Mouse (Mus musculus) forebrain, embryonic 16.5 days (tissue): ENCODE data around the gene Med12l. TPM values are rescaled to one million over a fixed set of nuclear protein-coding genes. Genes with fewer than 3 reads are reported as not detected.

Experiments used
- ATAC-seq: fragments of 200-750 bp; cut with Nextera tagmentation; 2 replicates; pipeline ENCODE4 v1.8.0; 2017; ENCODE audit warnings: mild to moderate bottlenecking, moderate library complexity
- H3K27ac ChIP-seq: fragments of 300-500 bp; sonication (generic); 2 replicates; pipeline ENCODE4 v1.5.1; 2014; ENCODE audit warnings: low read length, control low read depth
- H3K27me3 ChIP-seq: fragments of 300-500 bp; sonication (generic); replicated peaks from 2 replicates; pipeline ENCODE4 v1.6.1; 2014; ENCODE audit warnings: low read length; ENCODE audit not compliant: control insufficient read depth, insufficient read depth
- H3K36me3 ChIP-seq: fragments of 300-500 bp; sonication (generic); 2 replicates; pipeline ENCODE4 v1.6.1; 2014; ENCODE audit not compliant: control insufficient read depth, insufficient read depth
- H3K4me1 ChIP-seq: fragments of 300-500 bp; sonication (generic); replicated peaks from 2 replicates; pipeline ENCODE4 v1.6.1; 2014; ENCODE audit warnings: low read length; ENCODE audit not compliant: control insufficient read depth, insufficient read depth
- H3K4me2 ChIP-seq: fragments of 300-500 bp; sonication (generic); 2 replicates; pipeline ENCODE4 v1.6.1; 2014; ENCODE audit warnings: mild to moderate bottlenecking, low read length, control low read depth
- H3K4me3 ChIP-seq: fragments of 300-500 bp; sonication (generic); replicated peaks from 2 replicates; pipeline ENCODE4 v1.5.1; 2014; ENCODE audit warnings: mild to moderate bottlenecking, low read length, control low read depth
- H3K9ac ChIP-seq: fragments of 300-500 bp; sonication (generic); replicated peaks from 2 replicates; pipeline ENCODE4 v1.6.1; 2014; ENCODE audit warnings: low read depth, low read length, control low read depth
- H3K9me3 ChIP-seq: fragments of 300-500 bp; sonication (generic); 2 replicates; pipeline ENCODE4 v1.6.1; 2016; ENCODE audit warnings: low read length; ENCODE audit not compliant: control insufficient read depth
- WGBS: fragments of 180-500 bp; shearing (Covaris S2); extraction: QIAGEN DNeasy Blood & Tissue Kit; methylation state at CpG from one replicate; pipeline ENCODE4 v1.1.7; 2014; 5-methylcytosine and 5-hydroxymethylcytosine counted together
- polyA plus RNA-seq: library from polyadenylated mRNA; unstranded; fragments of >200 nt; fragmentation: Nextera tagmentation; extraction: Ambion mirVana; gene quantifications from 2 replicates; pipeline ENCODE4 v1.2.1, GENCODE M21; 2015

The Med12l gene
- polyA plus RNA-seq, 1 experiment from 2014 or later = 4.3 TPM

DNA sequence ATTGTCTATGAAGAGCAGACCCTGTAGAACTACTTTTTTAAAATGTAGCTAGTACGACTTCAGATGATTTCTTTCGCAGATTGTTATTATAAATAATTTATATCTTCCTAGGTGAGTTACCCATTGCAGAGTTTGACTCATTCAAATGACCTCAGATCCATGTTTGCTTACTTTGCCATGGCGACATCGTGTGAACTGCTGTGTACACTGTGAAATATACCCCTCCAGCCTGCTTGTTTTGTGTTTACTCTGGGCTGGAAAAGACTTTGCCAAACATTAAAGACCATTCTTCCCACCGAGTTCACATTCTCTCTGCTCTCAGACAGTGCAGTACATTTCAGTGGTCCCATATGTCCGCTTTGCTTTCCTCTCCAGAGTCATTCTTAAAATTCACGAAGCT lies 310.5 kb downstream of the Med12l start:
- Histone ChIP-seq H3K27me3 (no peaks in the 10 kb centered on the region), H3K4me1 (no peaks in the 10 kb centered on the region), H3K9me3 (no peaks in the 10 kb centered on the region), H3K36me3 (no peaks in the 10 kb centered on the region), H3K27ac (no peak overlapping the region), H3K4me2 (no peak overlapping the region), H3K4me3 (no peak overlapping the region), H3K9ac (no peak overlapping the region)
- 84% methylated on average over 7 of the region's 7 CpGs for WGBS
- ATAC-seq = no peak

DNA sequence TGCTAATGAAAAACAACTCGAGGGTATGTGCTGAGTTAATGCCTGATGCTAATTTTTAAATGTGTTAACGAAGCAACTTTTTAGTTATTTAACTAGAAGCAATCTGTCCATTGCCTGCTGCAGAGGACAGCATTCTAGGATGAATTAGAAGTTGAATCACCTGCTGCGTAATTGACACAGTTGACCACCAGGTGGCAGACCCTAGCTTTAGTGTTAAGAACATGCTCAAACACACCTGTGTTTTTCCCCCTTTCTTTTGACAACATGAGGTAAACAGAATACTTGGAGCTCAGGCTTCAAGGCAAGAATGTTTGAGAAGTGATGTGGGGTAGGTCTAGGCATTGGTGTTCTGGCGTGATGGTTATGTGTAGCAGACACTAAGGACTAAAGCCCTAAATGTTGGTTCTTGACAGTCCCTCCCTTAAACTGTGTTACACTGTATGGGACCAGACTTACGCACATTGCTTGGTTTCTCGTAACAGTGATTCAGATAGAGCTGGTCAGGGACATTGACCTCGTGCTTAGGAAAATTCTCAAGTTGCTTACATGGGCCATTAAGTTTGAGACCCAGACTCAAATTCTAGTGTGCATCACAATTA lies 315.8 kb downstream of the Med12l start:
- Histone ChIP-seq H3K9ac (no peak overlapping the region), H3K36me3 (no peaks in the 10 kb centered on the region), H3K9me3 (no peaks in the 10 kb centered on the region), H3K4me2 (no peak overlapping the region), H3K27ac (no peak overlapping the region), H3K27me3 (no peaks in the 10 kb centered on the region), H3K4me1 (no peaks in the 10 kb centered on the region), H3K4me3 (no peak overlapping the region)
- 44% methylated on average over 7 of the region's 7 CpGs for WGBS
- peak; percentile 36; the same call in 1 of the 2 replicates for ATAC-seq

DNA sequence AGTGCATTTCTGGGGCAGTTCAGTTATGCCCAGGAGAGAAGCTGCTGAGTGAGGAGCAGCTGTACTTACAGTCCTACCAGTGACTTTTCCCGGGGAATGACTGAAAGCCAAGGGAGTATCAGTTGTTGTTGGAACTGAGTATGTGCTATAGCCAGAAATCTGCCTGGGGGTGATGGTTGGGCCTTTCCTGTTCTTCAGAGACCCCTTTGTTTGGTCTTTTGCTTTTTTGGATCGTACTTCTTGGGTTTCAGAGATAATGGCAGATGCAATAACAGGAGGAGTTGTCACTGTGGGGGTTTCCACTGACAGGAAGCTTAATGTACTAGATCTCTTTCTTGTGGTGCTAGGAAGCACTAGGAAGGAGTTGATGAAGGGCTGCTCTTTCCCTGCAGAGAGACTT lies 322.9 kb downstream of the Med12l start:
- no peak overlapping the region for H3K9ac ChIP-seq
- no peaks in the 10 kb centered on the region for H3K36me3 ChIP-seq
- no peak overlapping the region for H3K4me2 ChIP-seq
- H3K4me3 ChIP-seq = no peak overlapping the region
- H3K27ac ChIP-seq = no peak overlapping the region
- H3K9me3 ChIP-seq = no peaks in the 10 kb centered on the region
- no peaks in the 10 kb centered on the region for H3K27me3 ChIP-seq
- H3K4me1 ChIP-seq = no peaks in the 10 kb centered on the region
- ATAC-seq = no peak
- 88% methylated on average over 2 of the region's 2 CpGs for WGBS

DNA sequence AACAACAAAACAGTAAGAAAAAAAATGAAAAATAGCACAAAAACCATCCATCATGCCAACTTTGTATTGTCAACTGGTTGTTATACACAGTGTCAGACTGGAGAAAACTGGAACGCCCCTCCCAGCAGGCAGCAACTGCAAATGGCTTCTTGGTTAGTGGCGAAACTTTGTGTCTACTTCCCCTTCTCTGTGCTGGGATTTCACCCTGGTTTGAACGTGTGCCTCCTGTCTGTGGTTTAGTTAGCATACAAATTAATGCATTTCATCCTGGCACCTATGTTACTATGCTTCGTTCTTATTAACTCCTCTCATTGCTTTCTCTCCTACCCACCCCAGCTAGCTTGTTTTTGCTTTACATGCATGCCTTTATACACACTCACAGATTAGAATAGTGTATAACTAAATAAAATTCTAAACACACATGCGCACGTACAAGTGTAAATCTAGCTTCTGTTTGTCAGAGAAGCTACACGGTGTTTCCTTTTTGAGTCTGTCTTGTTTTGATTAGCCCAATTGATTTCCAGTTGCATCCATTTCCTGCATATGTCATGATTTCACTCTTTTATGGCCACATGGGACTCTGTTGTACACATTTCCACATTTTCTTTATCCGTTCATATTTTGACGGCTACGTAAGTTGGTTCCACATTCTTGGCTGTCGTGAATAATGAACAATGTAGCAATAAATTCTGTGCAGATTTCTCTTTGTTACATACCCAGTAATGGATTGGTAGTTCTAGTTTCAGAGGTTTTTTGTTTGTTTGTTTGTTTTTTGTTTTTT lies 336.2 kb downstream of the Med12l start:
- no peak overlapping the region for H3K4me2 ChIP-seq
- peaks cover 6% of the 10 kb centered on the region; the same call in 1 of the 2 replicates for H3K4me1 ChIP-seq
- no peaks in the 10 kb centered on the region for H3K9me3 ChIP-seq
- ATAC-seq = no peak
- H3K4me3 ChIP-seq = no peak overlapping the region
- H3K27ac ChIP-seq = no peak overlapping the region
- H3K9ac ChIP-seq = no peak overlapping the region
- H3K27me3 ChIP-seq = no peaks in the 10 kb centered on the region
- WGBS = 73% methylated on average over 11 of the region's 11 CpGs
- no peaks in the 10 kb centered on the region for H3K36me3 ChIP-seq

DNA sequence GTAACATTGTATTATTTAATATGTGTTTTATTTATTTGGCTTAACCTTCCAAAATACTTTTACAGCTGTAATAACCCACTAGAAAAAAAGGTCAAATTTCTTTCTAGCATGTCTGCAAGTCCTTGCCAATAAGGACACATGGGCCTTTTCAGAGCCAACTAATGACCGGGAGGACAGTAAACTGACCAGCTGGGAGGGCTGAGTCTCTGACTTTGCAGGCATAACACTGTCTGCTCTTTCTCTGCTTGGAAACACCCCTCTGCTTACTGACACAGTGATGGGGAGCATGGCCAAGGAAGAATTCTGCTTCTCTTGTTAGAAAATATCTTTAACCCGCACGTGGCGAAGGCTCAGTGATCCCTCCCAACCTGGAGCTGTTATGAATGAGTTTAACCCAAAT lies 337.4 kb downstream of the Med12l start:
- 0 out of 2 replicates have a peak overlapping the region, but pooled peaks have one; percentile 11 for H3K9ac ChIP-seq
- H3K4me2 ChIP-seq = peak overlapping the region; percentile 59
- 65% methylated on average over 4 of the region's 4 CpGs for WGBS
- no peak overlapping the region for H3K27ac ChIP-seq
- no peaks in the 10 kb centered on the region for H3K9me3 ChIP-seq
- no peak overlapping the region; the same call in 1 of the 2 replicates for H3K4me3 ChIP-seq
- no peaks in the 10 kb centered on the region for H3K36me3 ChIP-seq
- no peak for ATAC-seq
- H3K4me1 ChIP-seq = peaks cover 6% of the 10 kb centered on the region; the same call in 1 of the 2 replicates
- no peaks in the 10 kb centered on the region for H3K27me3 ChIP-seq

DNA sequence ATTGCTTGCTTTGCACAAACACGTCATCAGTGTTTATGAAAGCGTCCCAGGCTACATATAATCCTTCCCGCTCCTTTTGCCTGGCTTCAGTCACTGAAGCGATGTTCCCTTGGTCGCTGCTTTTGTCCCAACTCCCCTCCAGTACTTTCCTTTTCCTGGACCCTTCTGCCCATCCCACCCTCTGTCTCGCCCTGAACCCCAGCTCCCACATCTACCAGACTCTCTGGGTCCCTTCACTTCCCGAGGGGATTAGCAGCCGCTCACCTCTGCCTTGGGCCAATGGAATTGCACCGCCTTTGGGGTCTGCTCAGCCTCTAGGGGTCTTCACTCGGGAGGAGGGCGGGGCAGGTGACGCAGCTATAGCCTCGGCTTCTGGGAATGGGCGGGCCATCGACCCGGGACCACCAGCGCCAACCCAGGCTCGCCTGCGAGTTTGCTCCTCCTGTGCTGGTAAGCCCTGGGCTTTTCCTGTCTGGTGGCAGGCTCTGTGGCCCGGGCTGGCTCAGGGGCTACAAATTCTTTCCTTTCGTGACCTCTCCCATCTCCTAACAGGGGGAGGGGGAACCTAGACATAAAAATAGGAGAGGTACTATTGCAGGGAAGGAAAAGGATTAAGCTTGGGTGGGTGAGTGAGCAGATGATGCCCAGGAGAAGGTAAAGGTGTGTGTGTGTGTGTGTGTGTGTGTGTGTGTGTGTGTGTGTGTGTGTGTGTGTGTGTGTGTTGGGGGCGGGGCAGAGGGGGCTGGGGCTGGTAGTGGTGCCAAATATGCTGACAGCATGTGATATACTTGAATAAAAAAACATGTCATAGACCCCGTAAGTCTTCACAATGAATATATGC lies 338.7 kb downstream of the Med12l start, which contains the start of gene Igsf10:
Igsf10 (minus strand) TSS at position 330 of the 841 bp plus-strand sequence.
- WGBS = 2% methylated on average over 23 of the region's 23 CpGs
- H3K9me3 ChIP-seq = no peaks in the 10 kb centered on the region
- H3K4me2 ChIP-seq = peak within 1 kb of the TSS; percentile 59
- no peaks in the 10 kb centered on the region for H3K27me3 ChIP-seq
- peak; percentile 96 for ATAC-seq
- H3K4me1 ChIP-seq = peaks cover 6% of the 10 kb centered on the region; the same call in 1 of the 2 replicates
- peak within 1 kb of the TSS; percentile 29 for H3K27ac ChIP-seq
- H3K9ac ChIP-seq = peak within 1 kb of the TSS; percentile 63
- H3K4me3 ChIP-seq = peak within 1 kb of the TSS; percentile 57
- no peaks in the 10 kb centered on the region for H3K36me3 ChIP-seq

DNA sequence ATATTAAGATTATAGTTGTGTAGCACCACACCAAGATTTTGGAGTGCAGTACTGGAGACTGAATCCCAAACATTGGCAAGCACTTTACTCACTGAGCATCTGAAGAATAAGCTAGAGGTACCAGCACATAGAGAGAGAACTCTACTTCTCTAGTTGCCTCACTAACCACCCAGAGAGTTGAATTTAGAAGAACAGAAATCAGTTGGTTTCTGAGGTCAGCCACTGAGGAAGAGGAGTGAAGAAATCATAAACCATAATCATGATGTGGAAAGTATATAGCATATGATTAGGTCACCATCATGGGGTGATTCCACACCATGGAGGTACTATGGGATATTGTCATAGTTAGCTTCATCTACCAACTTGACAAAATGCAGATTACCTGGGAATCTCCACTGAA lies 346.1 kb downstream of the Med12l start:
- no peak for ATAC-seq
- H3K4me3 ChIP-seq = no peak overlapping the region
- H3K27me3 ChIP-seq = no peaks in the 10 kb centered on the region
- H3K36me3 ChIP-seq = no peaks in the 10 kb centered on the region
- H3K4me1 ChIP-seq = no peaks in the 10 kb centered on the region
- no peak overlapping the region for H3K9ac ChIP-seq
- H3K9me3 ChIP-seq = no peaks in the 10 kb centered on the region
- H3K27ac ChIP-seq = no peak overlapping the region
- H3K4me2 ChIP-seq = no peak overlapping the region

DNA sequence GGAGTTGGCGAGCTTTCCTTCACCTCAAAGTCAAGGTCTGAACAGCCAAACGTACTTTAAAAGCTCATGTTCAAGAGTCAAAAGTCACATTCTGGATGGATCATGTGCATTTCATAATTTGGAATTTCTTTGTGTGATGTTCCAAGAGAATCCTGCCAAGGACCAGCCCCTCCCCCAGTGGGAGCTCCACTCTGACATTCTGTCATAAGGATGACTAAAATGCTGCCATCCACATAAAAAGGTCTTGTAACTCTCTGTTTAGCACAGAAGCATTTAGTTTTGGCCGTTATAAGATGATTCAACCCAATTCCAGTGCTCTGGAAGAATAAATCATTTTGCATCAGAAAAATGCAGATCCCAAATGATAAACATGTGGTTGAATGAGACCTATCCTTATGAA lies 348.5 kb downstream of the Med12l start:
- no peaks in the 10 kb centered on the region for H3K36me3 ChIP-seq
- no peak for ATAC-seq
- no peaks in the 10 kb centered on the region for H3K27me3 ChIP-seq
- no peaks in the 10 kb centered on the region for H3K4me1 ChIP-seq
- no peaks in the 10 kb centered on the region for H3K9me3 ChIP-seq
- no peak overlapping the region for H3K4me2 ChIP-seq
- 87% methylated on average over 3 of the region's 3 CpGs for WGBS
- H3K9ac ChIP-seq = no peak overlapping the region
- no peak overlapping the region for H3K4me3 ChIP-seq
- no peak overlapping the region for H3K27ac ChIP-seq

DNA sequence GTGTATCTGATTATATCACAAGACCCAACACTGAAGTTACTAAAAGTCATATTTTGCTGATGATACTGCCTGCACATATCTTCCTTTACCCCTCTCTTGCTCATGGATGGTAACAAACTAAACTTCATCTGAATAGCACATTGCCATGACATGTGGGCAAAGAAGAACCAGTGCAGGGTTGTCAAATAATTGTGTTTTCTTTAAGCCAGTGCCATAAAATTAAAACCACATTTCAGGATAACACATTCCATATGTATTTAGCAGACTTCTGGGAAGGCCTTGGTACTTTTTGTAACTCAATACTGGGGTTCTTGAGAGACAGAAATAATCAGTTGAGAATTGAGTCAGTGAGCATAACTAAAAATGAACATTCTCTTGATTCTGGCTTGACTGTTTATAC lies 354.5 kb downstream of the Med12l start:
- H3K4me1 ChIP-seq = no peaks in the 10 kb centered on the region
- no peaks in the 10 kb centered on the region for H3K9me3 ChIP-seq
- no peak overlapping the region for H3K4me3 ChIP-seq
- H3K36me3 ChIP-seq = no peaks in the 10 kb centered on the region
- no peak overlapping the region for H3K27ac ChIP-seq
- no peak for ATAC-seq
- H3K9ac ChIP-seq = no peak overlapping the region
- H3K27me3 ChIP-seq = no peaks in the 10 kb centered on the region
- no peak overlapping the region for H3K4me2 ChIP-seq
